Mouse (Mus musculus) C2C12 (cell line): ENCODE results near the gene Kirrel3.

Experiments used
- CTCF ChIP-seq: IDR thresholded peaks from one replicate; pipeline ENCODE4 v1.5.1; 2011; ENCODE audit not compliant: control insufficient read depth, insufficient read depth, insufficient read length
- MAX ChIP-seq: IDR thresholded peaks from one replicate; pipeline ENCODE4 v1.6.1; 2011; ENCODE audit warnings: mild to moderate bottlenecking, control low read depth
- MYOG ChIP-seq: IDR thresholded peaks from one replicate; pipeline ENCODE4 v1.6.1; 2011; ENCODE audit not compliant: control insufficient read depth, insufficient read length; ENCODE audit errors: extremely low read depth
- USF1 ChIP-seq: IDR thresholded peaks from one replicate; pipeline ENCODE4 v1.6.1; 2011; ENCODE audit warnings: low read depth, mild to moderate bottlenecking, control low read depth, moderate library complexity

- no peak for TF ChIP-seq MAX
- TF ChIP-seq CTCF, result no peak
- TF ChIP-seq USF1, result no peak
- TF ChIP-seq MYOG, result no peak
Measured at GRCm38 (mm10) chr9:34781356-34781755, 295.7 kb downstream of the Kirrel3 start.
